Mouse (Mus musculus): Measurements from ENCODE around the gene N6amt1.

DNA sequence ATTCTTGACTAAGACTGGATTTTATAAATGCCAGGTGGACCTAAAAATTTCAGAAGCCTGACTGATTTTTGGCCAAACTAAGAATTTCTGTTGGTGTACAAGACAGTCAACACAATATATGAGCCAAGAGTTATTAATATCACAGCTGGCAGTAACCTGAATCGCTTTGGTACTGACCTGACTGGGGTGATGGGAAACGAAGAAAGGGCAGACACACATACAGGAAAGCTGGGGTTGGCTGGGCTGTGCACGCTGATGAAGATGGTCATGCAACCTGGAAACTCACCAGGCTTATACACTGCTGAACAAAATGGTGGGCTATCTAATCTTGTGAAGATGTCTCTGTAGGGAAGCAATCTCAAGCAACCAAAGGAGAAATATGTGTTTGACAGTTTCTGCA is 24.0 kb upstream of the N6amt1 start:
- TF ChIP-seq ZC3H11A (IDR thresholded peaks at IDR 0.05; ENCODE audit: borderline replicate concordance, low read depth, low read length) (no peak), HCFC1 (IDR thresholded peaks at IDR 0.05; ENCODE audit: borderline replicate concordance, insufficient read depth, low read length) (no peak), MAFK (IDR thresholded peaks at IDR 0.05; ENCODE audit: insufficient read depth, low read depth, low read length) (no peak), CHD2 (IDR thresholded peaks at IDR 0.05; ENCODE audit: low read depth, low read length) (no peak)
